Mouse (Mus musculus) megakaryocyte, embryonic 14.5 days (primary cell): ENCODE results near the gene Ccdc8.

Experiments used
- FLI1 ChIP-seq: IDR thresholded peaks from 2 replicates; pipeline ENCODE4 v1.6.1; 2012; ENCODE audit warnings: low read length, inconsistent platforms, mixed read lengths
- GATA1 ChIP-seq: IDR thresholded peaks from 3 replicates; pipeline ENCODE4 v1.6.1; 2012; ENCODE audit warnings: mixed read lengths, low read length, inconsistent platforms, borderline replicate concordance

GRCm38 (mm10) chr7:16971160-16971559, 21.3 kb upstream of the Ccdc8 start:
- TF ChIP-seq FLI1 = no peak
- TF ChIP-seq GATA1 = no peak
